Mouse (Mus musculus) neural tube, embryonic 14.5 days (tissue): ENCODE data around the gene Pcbp2. TPM values are rescaled to one million over a fixed set of nuclear protein-coding genes. Genes with fewer than 3 reads are reported as not detected.

ENCODE experiments used
- ATAC-seq: fragments of 200-750 bp; cut with Nextera tagmentation; 2 replicates; pipeline ENCODE4 v1.8.0; 2017; ENCODE audit warnings: low read depth, mild to moderate bottlenecking, moderate TSS enrichment, moderate library complexity
- H3K27ac ChIP-seq: fragments of 300-500 bp; sonication (generic); 2 replicates; pipeline ENCODE4 v1.5.1; 2014; ENCODE audit warnings: low read depth, mild to moderate bottlenecking, control low read depth, low read length, moderate library complexity, mixed read lengths
- H3K27me3 ChIP-seq: fragments of 300-500 bp; sonication (generic); 2 replicates; pipeline ENCODE4 v1.6.1; 2014; ENCODE audit warnings: low read length; ENCODE audit not compliant: control insufficient read depth, insufficient read depth
- H3K36me3 ChIP-seq: fragments of 300-500 bp; sonication (generic); 2 replicates; pipeline ENCODE4 v1.6.1; 2014; ENCODE audit warnings: low read length, mixed read lengths; ENCODE audit not compliant: control insufficient read depth, insufficient read depth
- H3K4me1 ChIP-seq: fragments of 300-500 bp; sonication (generic); 2 replicates; pipeline ENCODE4 v1.6.1; 2014; ENCODE audit warnings: low read length; ENCODE audit not compliant: control insufficient read depth, insufficient read depth
- H3K4me2 ChIP-seq: fragments of 300-500 bp; sonication (generic); 2 replicates; pipeline ENCODE4 v1.6.1; 2014; ENCODE audit warnings: mild to moderate bottlenecking, low read depth, low read length, control low read depth
- H3K4me3 ChIP-seq: fragments of 300-500 bp; sonication (generic); 2 replicates; pipeline ENCODE4 v1.5.1; 2014; ENCODE audit warnings: low read depth, low read length, control low read depth, mixed read lengths
- H3K9ac ChIP-seq: fragments of 300-500 bp; sonication (generic); replicated peaks from 2 replicates; pipeline ENCODE4 v1.6.1; 2014; ENCODE audit warnings: low read depth, mild to moderate bottlenecking, control low read depth, low read length, mixed read lengths
- H3K9me3 ChIP-seq: fragments of 300-500 bp; sonication (generic); 2 replicates; pipeline ENCODE4 v1.6.1; 2016; ENCODE audit warnings: low read length; ENCODE audit not compliant: control insufficient read depth
- WGBS: fragments of 180-500 bp; shearing (Covaris S2); extraction: QIAGEN DNeasy Blood & Tissue Kit; methylation state at CpG from one replicate; pipeline ENCODE4 v1.1.7; 2014; 5-methylcytosine and 5-hydroxymethylcytosine counted together
- polyA plus RNA-seq: library from polyadenylated mRNA; unstranded; fragments of >200 nt; fragmentation: Nextera tagmentation; extraction: Ambion mirVana; gene quantifications from 2 replicates; pipeline ENCODE4 v1.2.1, GENCODE M21; 2014

Gene Pcbp2
- polyA plus RNA-seq, 1 experiment from 2014 or later = 160 TPM

DNA sequence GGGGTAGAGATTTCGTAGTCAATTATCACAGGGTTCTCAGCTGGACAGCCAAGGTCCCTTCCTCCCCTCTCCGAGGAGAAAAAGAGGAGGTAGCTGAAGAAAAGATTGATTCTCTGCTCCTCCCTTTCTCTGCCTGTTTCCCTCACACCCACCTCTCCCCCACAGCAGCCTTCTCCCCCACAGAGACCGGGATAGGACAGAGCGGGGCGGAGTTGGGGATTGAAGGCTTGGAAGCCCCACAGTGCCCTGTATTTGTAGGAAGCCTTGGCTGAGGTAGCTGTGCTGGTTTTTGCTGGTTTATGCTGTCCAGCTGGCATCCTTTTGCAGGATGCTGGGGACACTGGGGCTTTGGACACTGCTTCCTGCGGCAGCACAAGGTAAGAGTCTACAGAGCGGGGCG lies 25.2 kb upstream of the Pcbp2 start, which contains the start of gene Amhr2:
TSS of gene Amhr2 (plus strand) at position 222 of the 400 bp plus-strand sequence.
- H3K4me2 ChIP-seq = no peak within 1 kb of the TSS
- H3K4me3 ChIP-seq = no peak within 1 kb of the TSS
- no peaks in the 10 kb centered on the region for H3K36me3 ChIP-seq
- no peak within 1 kb of the TSS for H3K9ac ChIP-seq
- no peak for ATAC-seq
- H3K9me3 ChIP-seq = no peaks in the 10 kb centered on the region
- H3K4me1 ChIP-seq = no peaks in the 10 kb centered on the region
- H3K27me3 ChIP-seq = no peaks in the 10 kb centered on the region
- no peak within 1 kb of the TSS for H3K27ac ChIP-seq
- WGBS = 71% methylated on average over 7 of the region's 8 CpGs

DNA sequence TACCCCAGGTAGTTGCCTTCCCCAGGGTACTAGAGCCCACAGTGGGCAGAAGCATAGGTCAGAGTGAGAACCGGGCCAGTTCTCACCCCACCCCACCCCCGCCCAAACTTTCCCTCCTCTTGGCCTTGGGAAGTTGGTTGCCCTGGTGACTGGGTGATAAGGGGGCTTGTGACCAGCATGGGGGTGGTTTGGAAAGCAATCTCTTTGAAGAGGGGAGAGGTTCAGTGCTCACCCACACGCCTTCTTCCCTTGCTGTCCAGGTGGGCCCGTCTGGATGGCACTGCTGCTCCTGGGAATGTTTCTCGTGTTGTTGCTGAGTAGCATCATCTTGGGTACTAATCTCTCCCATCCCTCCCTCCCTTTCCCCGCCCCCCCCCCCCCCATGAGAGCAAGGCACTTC lies 23.9 kb upstream of the Pcbp2 start:
- ATAC-seq = no peak
- Histone ChIP-seq H3K4me1 (no peaks in the 10 kb centered on the region), H3K27ac (no peak overlapping the region), H3K4me2 (no peak overlapping the region), H3K9me3 (no peaks in the 10 kb centered on the region), H3K9ac (no peak overlapping the region), H3K4me3 (no peak overlapping the region), H3K27me3 (no peaks in the 10 kb centered on the region), H3K36me3 (no peaks in the 10 kb centered on the region)
- WGBS = 74% methylated on average over 5 of the region's 6 CpGs

DNA sequence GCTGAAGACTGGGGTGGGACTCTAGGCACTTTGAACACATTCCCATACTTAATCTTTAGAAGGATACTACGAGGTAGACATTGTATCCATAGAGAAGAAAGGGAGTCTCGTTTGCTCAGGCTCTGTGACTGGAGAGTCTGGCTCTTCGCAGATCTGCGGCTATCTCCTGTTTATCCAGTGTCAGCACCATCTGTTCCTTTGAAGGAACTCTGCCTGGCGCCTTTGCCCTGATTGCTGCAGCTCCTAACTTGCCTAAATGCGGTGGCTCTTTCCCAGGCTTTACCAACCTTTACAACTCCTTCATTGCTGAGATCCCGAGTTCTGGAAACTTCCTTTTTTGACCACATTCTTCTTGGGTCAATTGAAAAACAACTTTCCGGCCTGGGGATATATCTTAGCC lies 21.0 kb upstream of the Pcbp2 start:
- no peak overlapping the region for H3K27ac ChIP-seq
- no peaks in the 10 kb centered on the region for H3K9me3 ChIP-seq
- no peaks in the 10 kb centered on the region for H3K27me3 ChIP-seq
- WGBS = 72% methylated on average over 8 of the region's 8 CpGs
- no peaks in the 10 kb centered on the region for H3K36me3 ChIP-seq
- H3K4me1 ChIP-seq = no peaks in the 10 kb centered on the region
- no peak overlapping the region for H3K9ac ChIP-seq
- no peak overlapping the region for H3K4me2 ChIP-seq
- no peak overlapping the region for H3K4me3 ChIP-seq
- no peak for ATAC-seq

DNA sequence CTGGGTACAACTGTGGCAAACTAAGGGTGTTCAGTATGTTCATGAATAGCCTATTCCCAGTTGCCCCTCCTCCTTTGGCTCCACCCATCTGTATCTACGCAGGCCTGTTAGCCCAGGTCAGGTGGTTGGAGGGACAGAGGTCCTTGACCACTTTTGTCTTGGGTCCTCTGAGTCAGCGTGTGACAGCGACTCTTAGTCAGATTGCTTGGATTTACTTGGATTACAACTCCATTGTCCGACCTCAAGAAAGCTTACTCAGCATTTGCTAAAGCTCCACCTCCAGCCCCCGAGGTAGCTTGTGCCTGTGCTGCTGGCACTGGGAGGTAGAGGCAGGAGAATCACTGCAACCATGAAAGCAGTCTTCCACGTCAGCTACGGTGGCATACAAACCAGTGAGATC lies 19.4 kb upstream of the Pcbp2 start:
- Histone ChIP-seq H3K27me3 (no peaks in the 10 kb centered on the region), H3K36me3 (no peaks in the 10 kb centered on the region), H3K9ac (no peak overlapping the region), H3K27ac (no peak overlapping the region), H3K4me2 (no peak overlapping the region), H3K4me1 (no peaks in the 10 kb centered on the region), H3K4me3 (no peak overlapping the region), H3K9me3 (no peaks in the 10 kb centered on the region)
- ATAC-seq = no peak
- 38% methylated on average over 7 of the region's 7 CpGs for WGBS

DNA sequence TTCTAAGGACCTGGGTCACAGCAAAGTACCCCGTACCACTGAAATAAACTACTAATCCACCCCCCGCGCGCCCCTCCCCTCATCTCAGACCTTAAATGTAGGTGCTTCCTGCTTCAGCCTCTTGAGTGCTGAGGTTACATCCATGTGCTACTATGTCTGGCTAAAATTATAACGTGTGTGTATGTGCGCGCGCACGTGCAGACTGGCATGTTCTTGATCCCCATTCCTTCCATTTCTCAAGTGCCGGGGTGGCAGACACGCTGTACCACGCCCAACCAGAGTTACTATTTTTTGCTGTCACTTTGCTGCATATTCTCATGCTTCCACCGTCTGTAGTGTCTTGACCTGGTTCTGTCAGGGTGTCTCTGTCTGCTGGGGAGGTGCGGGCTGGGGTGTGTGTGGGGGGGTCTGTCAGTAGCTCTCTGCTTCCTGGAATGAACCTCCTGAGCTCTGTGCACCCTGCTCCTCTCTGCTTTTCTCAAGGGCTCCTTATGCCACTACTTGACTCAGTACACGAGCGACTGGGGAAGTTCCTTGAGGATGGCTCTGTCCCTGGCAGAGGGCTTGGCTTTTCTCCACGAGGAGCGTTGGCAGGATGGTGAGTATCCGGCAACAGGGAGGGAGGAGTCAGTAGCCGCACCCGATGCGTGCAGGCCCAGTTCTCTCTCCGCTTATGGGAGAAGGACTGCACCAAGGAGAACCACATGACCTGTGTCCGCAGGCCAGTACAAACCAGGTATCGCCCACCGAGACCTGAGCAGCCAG lies 18.5 kb upstream of the Pcbp2 start:
- H3K27ac ChIP-seq = no peak overlapping the region
- H3K27me3 ChIP-seq = no peaks in the 10 kb centered on the region
- H3K9ac ChIP-seq = no peak overlapping the region
- H3K9me3 ChIP-seq = no peaks in the 10 kb centered on the region
- no peak overlapping the region for H3K4me3 ChIP-seq
- no peak overlapping the region for H3K4me2 ChIP-seq
- ATAC-seq = no peak
- H3K36me3 ChIP-seq = no peaks in the 10 kb centered on the region
- 83% methylated on average over 26 of the region's 26 CpGs for WGBS
- no peaks in the 10 kb centered on the region for H3K4me1 ChIP-seq

DNA sequence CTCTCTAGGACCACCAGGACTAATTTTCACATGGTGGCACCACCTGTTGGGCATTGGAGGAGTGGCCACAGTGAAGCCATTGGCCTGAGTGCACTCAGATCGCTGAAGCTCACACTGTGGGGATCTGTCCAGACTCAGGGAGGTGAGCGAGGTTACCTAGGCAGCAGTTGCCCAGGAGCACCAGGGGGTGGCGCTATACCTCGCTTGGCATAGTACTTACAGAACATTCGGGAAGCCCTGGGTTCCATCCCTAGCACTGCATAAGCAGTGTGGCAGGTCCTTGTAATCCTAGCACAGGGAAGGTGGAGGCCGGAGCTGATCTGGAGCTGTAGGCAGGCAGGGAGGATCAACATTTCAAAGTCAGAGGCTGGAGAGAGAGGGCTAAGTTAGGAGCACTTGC lies 14.3 kb upstream of the Pcbp2 start:
- no peaks in the 10 kb centered on the region for H3K36me3 ChIP-seq
- no peak overlapping the region for H3K27ac ChIP-seq
- no peak overlapping the region for H3K4me2 ChIP-seq
- no peaks in the 10 kb centered on the region for H3K9me3 ChIP-seq
- 38% methylated on average over 6 of the region's 6 CpGs for WGBS
- no peaks in the 10 kb centered on the region for H3K27me3 ChIP-seq
- H3K4me1 ChIP-seq = 0 out of 2 replicates have a peak, but pooled peaks cover 8% of the 10 kb centered on the region
- H3K9ac ChIP-seq = no peak overlapping the region
- no peak for ATAC-seq
- H3K4me3 ChIP-seq = no peak overlapping the region

DNA sequence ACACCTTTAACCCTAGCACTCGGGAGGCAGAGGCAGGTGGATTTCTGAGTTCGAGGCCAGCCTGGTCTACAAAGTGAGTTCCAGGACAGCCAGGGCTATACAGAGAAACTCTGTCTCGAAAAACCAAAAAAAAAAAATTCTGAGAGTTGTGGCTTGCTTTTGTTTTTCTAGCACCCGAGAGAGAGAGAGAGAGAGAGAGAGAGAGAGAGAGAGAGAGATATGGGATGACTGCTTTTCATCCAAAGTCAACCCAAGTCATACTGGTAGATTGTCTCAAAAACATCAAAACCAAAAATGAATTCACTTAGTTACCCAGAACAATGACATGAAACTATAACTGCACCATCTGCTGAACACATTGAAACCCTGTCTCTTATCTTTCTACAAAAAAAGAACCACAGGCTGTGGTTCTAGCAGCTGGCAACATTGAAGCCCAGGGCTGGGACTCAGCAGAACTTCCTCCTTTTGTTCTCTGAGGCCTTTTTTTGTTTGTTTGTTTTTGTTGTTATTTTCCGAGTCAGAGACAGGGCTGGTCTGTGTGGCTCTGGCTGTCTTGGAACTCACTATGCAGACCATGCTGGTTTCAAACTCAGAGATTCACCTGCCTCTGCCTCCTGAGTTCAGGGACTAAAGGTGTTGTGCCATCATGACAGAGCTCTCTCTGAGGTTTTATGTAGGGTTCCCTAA lies 12.1 kb upstream of the Pcbp2 start:
- H3K9me3 ChIP-seq = no peaks in the 10 kb centered on the region
- no peaks in the 10 kb centered on the region for H3K27me3 ChIP-seq
- peaks cover 3% of the 10 kb centered on the region; the same call in 1 of the 2 replicates for H3K36me3 ChIP-seq
- peak overlapping the region; percentile 66 for H3K4me2 ChIP-seq
- peak overlapping the region; percentile 41 for H3K4me3 ChIP-seq
- no peak overlapping the region for H3K27ac ChIP-seq
- 84% methylated on average over 5 of the region's 5 CpGs for WGBS
- H3K4me1 ChIP-seq = 0 out of 2 replicates have a peak, but pooled peaks cover 8% of the 10 kb centered on the region
- no peak for ATAC-seq
- H3K9ac ChIP-seq = no peak overlapping the region

DNA sequence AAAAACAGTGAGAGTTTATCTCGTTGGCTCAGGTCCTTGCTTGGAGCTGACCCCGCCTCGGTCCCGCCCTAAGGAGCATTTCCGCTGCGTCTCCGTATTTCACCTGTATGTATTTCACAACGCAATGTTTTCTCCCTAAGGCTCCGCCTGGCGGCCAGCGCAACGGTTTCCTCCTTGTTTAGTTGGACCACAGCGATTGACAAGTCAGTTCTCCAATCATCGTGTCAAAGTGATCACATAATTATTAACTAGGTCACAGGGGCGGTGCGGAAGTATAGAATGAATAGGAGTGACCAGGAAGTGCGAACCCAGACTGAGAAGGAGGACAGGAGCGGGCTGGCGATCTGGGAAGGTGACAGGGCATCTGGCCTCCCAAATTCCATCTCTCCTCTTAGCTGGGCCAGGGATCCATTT lies 11.4 kb upstream of the Pcbp2 start, which contains the start of gene Prr13:
TSS of gene Prr13 (plus strand) at position 125 of the 414 bp plus-strand sequence.
- Histone ChIP-seq H3K27ac (no peak within 1 kb of the TSS), H3K36me3 (peaks cover 3% of the 10 kb centered on the region; the same call in 1 of the 2 replicates), H3K9ac (peak within 1 kb of the TSS; percentile 42; the same call in 1 of the 2 replicates), H3K27me3 (no peaks in the 10 kb centered on the region), H3K9me3 (no peaks in the 10 kb centered on the region), H3K4me1 (0 out of 2 replicates have a peak, but pooled peaks cover 8% of the 10 kb centered on the region), H3K4me2 (peak within 1 kb of the TSS; percentile 66), H3K4me3 (peak within 1 kb of the TSS; percentile 41)
- ATAC-seq = peak; percentile 85
- WGBS = under 1% methylated on average over 19 of the region's 19 CpGs

DNA sequence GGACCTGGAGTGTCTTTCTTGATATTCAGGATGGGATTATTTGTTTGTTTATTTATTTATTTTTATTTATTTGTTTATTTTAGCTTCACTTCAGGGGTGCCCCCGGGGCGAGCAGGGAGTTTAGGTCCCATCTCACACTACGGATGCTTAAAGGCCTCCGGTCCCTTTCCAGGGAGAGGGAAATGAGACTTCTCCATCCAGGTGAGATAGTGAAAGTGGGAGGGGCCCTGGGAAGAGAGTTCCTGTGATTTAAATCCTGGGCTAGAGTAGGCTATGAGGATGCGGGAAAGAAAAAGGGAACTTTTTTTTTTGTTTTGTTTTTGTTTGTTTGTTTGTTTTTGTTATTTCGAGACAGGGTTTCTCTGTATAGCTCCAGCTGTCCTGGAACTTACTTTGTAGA lies 11.0 kb upstream of the Pcbp2 start:
- Histone ChIP-seq H3K36me3 (peaks cover 3% of the 10 kb centered on the region; the same call in 1 of the 2 replicates), H3K4me3 (peak overlapping the region; percentile 41), H3K9ac (peak overlapping the region; percentile 42; the same call in 1 of the 2 replicates), H3K9me3 (no peaks in the 10 kb centered on the region), H3K4me1 (0 out of 2 replicates have a peak, but pooled peaks cover 8% of the 10 kb centered on the region), H3K27ac (no peak overlapping the region), H3K4me2 (peak overlapping the region; percentile 66), H3K27me3 (no peaks in the 10 kb centered on the region)
- no peak for ATAC-seq
- WGBS = 37% methylated on average over 6 of the region's 6 CpGs
